Mouse (Mus musculus): ENCODE measurements around the gene Zfp128. TPM values are rescaled to one million over a fixed set of nuclear protein-coding genes. Genes with fewer than 3 reads are reported as not detected.

The Zfp128 gene
- 1 to 10 TPM; 2.7 to 3.0 TPM for total RNA-seq (2023)

GRCm38 (mm10) chr7:12880911-12881660 is at the start of gene Zfp128:
Zfp128 (plus strand) TSS chr7:12881177.

GRCm38 (mm10) chr7:12834162-12835120 is 46.5 kb upstream of the Zfp128 start, which contains the start of gene Zfp110:
Zfp110 (plus strand) TSS chr7:12834761.

GRCm38 (mm10) chr7:12897655-12898410 is 16.9 kb downstream of the Zfp128 start, which contains the start of gene Zscan22:
Zscan22 (plus strand) TSS chr7:12897815.

GRCm38 (mm10) chr7:12921705-12922465 is 40.9 kb downstream of the Zfp128 start, which contains the start of gene Rps5:
Rps5 (plus strand) TSS chr7:12922290.

GRCm38 (mm10) chr7:12927191-12927680 is 46.3 kb downstream of the Zfp128 start, which contains the start of gene Rnf225:
Rnf225 (plus strand) TSS chr7:12927416.

Other genes with a start within 250 kb of the Zfp128 start
- gene Vmn2r54, start 240.9 kb upstream of the Zfp128 start, total RNA-seq (2023): not detected
- not detected for gene Vmn2r55, start 196.2 kb upstream of the Zfp128 start, total RNA-seq (2023)
- gene Vmn2r56, start 146.2 kb upstream of the Zfp128 start, total RNA-seq (2023): not detected
- gene Zscan18, start 77.5 kb upstream of the Zfp128 start, total RNA-seq (2023): 1 to 10 TPM; 6.6 to 7.6 TPM
- 1 to 10 TPM; 4.1 to 4.2 TPM for gene Zfp329, start 62.3 kb upstream of the Zfp128 start, total RNA-seq (2023)
- 10 to 100 TPM; 37.8 to 42.3 TPM for gene Zfp110, start 46.4 kb upstream of the Zfp128 start, total RNA-seq (2023)
- gene Zscan22, start 16.6 kb downstream of the Zfp128 start, total RNA-seq (2023): 1 to 10 TPM; 5.9 to 6.2 TPM
- gene Rps5, start 41.1 kb downstream of the Zfp128 start, total RNA-seq (2023): 1,000 to 10,000 TPM; 1,308 to 1,362 TPM
- under 1 TPM; 0.24 to 0.58 TPM for gene Rnf225, start 46.2 kb downstream of the Zfp128 start, total RNA-seq (2023)
- gene Zfp324, start 84.7 kb downstream of the Zfp128 start, total RNA-seq (2023): 1 to 10 TPM; 3.2 to 3.3 TPM
- 1 to 10 TPM; 3.1 to 4.0 TPM for gene Zfp446, start 96.7 kb downstream of the Zfp128 start, total RNA-seq (2023)
- gene Slc27a5, start 117.0 kb downstream of the Zfp128 start, total RNA-seq (2023): under 1 TPM in 1 of 2 experiments, not detected in 1; 0.30 TPM
- 100 to 1,000 TPM; 185 to 201 TPM for gene Trim28, start 117.9 kb downstream of the Zfp128 start, total RNA-seq (2023)
- gene Zbtb45, start 128.9 kb downstream of the Zfp128 start, total RNA-seq (2023): 10 to 100 TPM; 18.4 to 19.6 TPM
- gene Chmp2a, start 153.6 kb downstream of the Zfp128 start, total RNA-seq (2023): 100 to 1,000 TPM; 165 to 175 TPM
- gene Ube2m, start 157.1 kb downstream of the Zfp128 start, total RNA-seq (2023): 10 to 100 TPM; 80.0 to 80.2 TPM
- gene Mzf1, start 173.6 kb downstream of the Zfp128 start, total RNA-seq (2023): under 1 TPM; 0.76 to 0.97 TPM
- gene Vmn1r85, start 214.0 kb downstream of the Zfp128 start, total RNA-seq (2023): not detected
- not detected for gene Vmn1r86, start 238.7 kb downstream of the Zfp128 start, total RNA-seq (2023)